In the genomic region with DNA sequence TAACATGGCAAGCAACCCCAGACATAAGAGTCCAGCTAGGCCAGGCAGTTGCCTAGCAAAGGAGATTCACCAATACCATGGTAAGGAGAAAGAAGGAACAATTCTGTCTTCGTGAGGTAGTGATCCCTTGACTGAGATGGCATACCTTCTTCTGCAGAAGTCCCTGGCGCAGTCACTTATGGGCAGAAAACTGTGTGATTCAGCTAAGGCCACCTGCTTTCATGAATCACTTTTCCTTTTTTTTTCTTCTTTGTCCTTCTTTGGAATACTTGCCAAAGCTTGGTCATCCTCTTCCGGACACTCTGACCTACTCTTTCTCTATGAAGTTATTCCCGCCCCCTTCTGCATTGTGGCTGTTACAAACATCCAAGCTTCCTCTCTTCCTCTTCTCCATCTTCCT, we compare ENCODE assay signal across 28 mouse cellular contexts. TPM values are rescaled to one million over a fixed set of nuclear protein-coding genes. Genes with fewer than 3 reads are reported as not detected.
A peak's percentile ranks its signal among the peaks of the same experiment; 100 is the strongest.
DNase-seq lines count a peak whose midpoint lies in the region; ATAC-seq and TF ChIP-seq lines count a peak whose summit lies in the region.
"Had no signal": no experiment of that assay in that cellular context is flagged by ENCODE, and none has a peak within 500 bp of the region (broad histone marks: within the 10 kb centered on the region; RNA-seq: fewer than 3 reads in every experiment).

No protein-coding gene starts in this region.

- 66% methylated on average over 4 of the region's 4 CpGs for WGBS in heart, embryonic 13.5 days
- WGBS in lung, embryonic 14.5 days, result 70% methylated on average over 4 of the region's 4 CpGs
- WGBS in midbrain, embryonic 11.5 days, result 96% methylated on average over 4 of the region's 4 CpGs

- no peak overlapping the region for H3K4me2 ChIP-seq in heart, embryonic 13.5 days
- H3K4me2 ChIP-seq in lung, embryonic 14.5 days, result no peak overlapping the region
- H3K4me2 ChIP-seq in midbrain, embryonic 11.5 days, result no peak overlapping the region
- H3K4me2 ChIP-seq: embryonic facial prominence, embryonic 13.5 days; forebrain, embryonic 15.5 days; heart, embryonic 11.5 days; kidney, embryonic 15.5 days; limb, embryonic 12.5 days; liver, embryonic 15.5 days; neural tube, embryonic 12.5 days had no signal

- H3K27ac ChIP-seq in heart, embryonic 13.5 days (replicated peaks), result peak overlapping the region; percentile 37
- H3K27ac ChIP-seq in lung, embryonic 14.5 days (ENCODE audit: low read depth), result peak overlapping the region; percentile 36; the same call in 1 of the 2 replicates
- no peak overlapping the region for H3K27ac ChIP-seq in midbrain, embryonic 11.5 days (ENCODE audit: low read depth, low read length)
- H3K27ac ChIP-seq: embryonic facial prominence, embryonic 13.5 days; forebrain, embryonic 10.5 days; forebrain, embryonic 15.5 days; kidney, embryonic 15.5 days; left cerebral cortex, adult 2 months; limb, embryonic 12.5 days; liver, embryonic 15.5 days; midbrain, embryonic 10.5 days; neural tube, embryonic 12.5 days had no signal

- no peaks in the 10 kb centered on the region for H3K27me3 ChIP-seq in heart, embryonic 13.5 days (replicated peaks)
- H3K27me3 ChIP-seq in lung, embryonic 14.5 days (ENCODE audit: insufficient read depth, low read length), result no peaks in the 10 kb centered on the region
- no peaks in the 10 kb centered on the region for H3K27me3 ChIP-seq in midbrain, embryonic 11.5 days (ENCODE audit: control insufficient read depth, insufficient read depth, low read length)
- H3K27me3 ChIP-seq: embryonic facial prominence, embryonic 13.5 days; forebrain, embryonic 15.5 days; kidney, embryonic 15.5 days; limb, embryonic 12.5 days; liver, embryonic 15.5 days; neural tube, embryonic 12.5 days had no signal

- TF ChIP-seq CTCF in lung, embryonic 14.5 days (IDR thresholded peaks at IDR 0.05; ENCODE audit: low read depth), result no peak

- DNase-seq in heart, adult 9 months (ENCODE audit: low spot score in 2 of 2), result no peak
- peak; percentile 47 for DNase-seq in lung, embryonic 14.5 days
- DNase-seq in lung, postnatal 4 days, result no peak
- peak; percentile 46 for DNase-seq in 3T3-L1 (ENCODE audit: low read depth, low spot score)
- peak; percentile 50 for DNase-seq in Muller cell, postnatal 12 days (ENCODE audit: inconsistent ontology term)
- DNase-seq in midbrain, embryonic 11.5 days (ENCODE audit: low spot score, missing footprints), result no peak
- no peak for DNase-seq in adipocyte (ENCODE audit: low spot score)
- DNase-seq: adrenal gland, postnatal 10 days; cerebellum, adult 11-12 months; cerebellum, adult 9-11 months; gastrocnemius, postnatal 10 days; kidney, adult 18-20 months; right cerebral cortex, postnatal 4 days; thymus, adult 18-20 months; thymus, postnatal 25 days had no signal

- no peaks in the 10 kb centered on the region for H3K9me3 ChIP-seq in heart, embryonic 13.5 days
- no peaks in the 10 kb centered on the region for H3K9me3 ChIP-seq in lung, embryonic 14.5 days (ENCODE audit: low read depth, low read length)
- H3K9me3 ChIP-seq in midbrain, embryonic 11.5 days (ENCODE audit: control insufficient read depth, low read length), result no peaks in the 10 kb centered on the region
- H3K9me3 ChIP-seq: embryonic facial prominence, embryonic 13.5 days; forebrain, embryonic 10.5 days; forebrain, embryonic 15.5 days; kidney, embryonic 15.5 days; limb, embryonic 12.5 days; liver, embryonic 15.5 days; midbrain, embryonic 10.5 days; neural tube, embryonic 12.5 days had no signal

- no peak for ATAC-seq in heart, embryonic 13.5 days (ENCODE audit: extremely low read depth, insufficient number of reproducible peaks, low FRiP score, low TSS enrichment)
- no peak for ATAC-seq in lung, embryonic 14.5 days (ENCODE audit: insufficient read depth)
- ATAC-seq in midbrain, embryonic 11.5 days (ENCODE audit: low FRiP score), result no peak
- ATAC-seq: forebrain, embryonic 15.5 days; hindbrain, embryonic 16.5 days had no signal

- peaks cover 6% of the 10 kb centered on the region for H3K4me1 ChIP-seq in heart, embryonic 13.5 days
- no peaks in the 10 kb centered on the region for H3K4me1 ChIP-seq in lung, embryonic 14.5 days (ENCODE audit: insufficient read depth)
- H3K4me1 ChIP-seq in midbrain, embryonic 11.5 days (ENCODE audit: control insufficient read depth, insufficient read depth, low read length), result no peaks in the 10 kb centered on the region
- H3K4me1 ChIP-seq: embryonic facial prominence, embryonic 13.5 days; forebrain, embryonic 15.5 days; neural tube, embryonic 12.5 days had no signal

- no peak overlapping the region for H3K9ac ChIP-seq in heart, embryonic 13.5 days
- no peak overlapping the region for H3K9ac ChIP-seq in lung, embryonic 14.5 days
- H3K9ac ChIP-seq in midbrain, embryonic 11.5 days (ENCODE audit: low read length), result no peak overlapping the region
- H3K9ac ChIP-seq: embryonic facial prominence, embryonic 13.5 days; forebrain, embryonic 15.5 days; kidney, embryonic 15.5 days; limb, embryonic 12.5 days; liver, embryonic 15.5 days; neural tube, embryonic 12.5 days had no signal

- H3K36me3 ChIP-seq in heart, embryonic 13.5 days, result no peaks in the 10 kb centered on the region
- no peaks in the 10 kb centered on the region for H3K36me3 ChIP-seq in lung, embryonic 14.5 days (ENCODE audit: insufficient read depth)
- no peaks in the 10 kb centered on the region for H3K36me3 ChIP-seq in midbrain, embryonic 11.5 days (ENCODE audit: control insufficient read depth, insufficient read depth, low read length)
- H3K36me3 ChIP-seq: embryonic facial prominence, embryonic 13.5 days; forebrain, embryonic 10.5 days; forebrain, embryonic 15.5 days; kidney, embryonic 15.5 days; limb, embryonic 12.5 days; liver, embryonic 15.5 days; midbrain, embryonic 10.5 days; neural tube, embryonic 12.5 days had no signal

- H3K4me3 ChIP-seq in heart, embryonic 13.5 days, result no peak overlapping the region
- H3K4me3 ChIP-seq in lung, embryonic 14.5 days (ENCODE audit: low read depth, low read length), result no peak overlapping the region
- no peak overlapping the region for H3K4me3 ChIP-seq in midbrain, embryonic 11.5 days (ENCODE audit: low read depth, low read length)
- H3K4me3 ChIP-seq: embryonic facial prominence, embryonic 13.5 days; forebrain, embryonic 10.5 days; forebrain, embryonic 15.5 days; kidney, embryonic 15.5 days; left cerebral cortex, adult 2 months; limb, embryonic 12.5 days; liver, embryonic 15.5 days; midbrain, embryonic 10.5 days; myocyte; neural tube, embryonic 12.5 days had no signal

RNA-seq across cellular contexts. Expression of a gene that starts 8.5 kb away (rescaled TPM):
- polyA plus RNA-seq in heart, embryonic 13.5 days (2015; fragmentation: Nextera tagmentation; extraction: Ambion mirVana), result 6.2 and 6.7 TPM in 2 replicates
- polyA plus RNA-seq in lung, embryonic 14.5 days (2014; fragmentation: Nextera tagmentation; extraction: Ambion mirVana), result 11.3 and 11.5 TPM in 2 replicates
- polyA plus RNA-seq in midbrain, embryonic 11.5 days (2014; fragmentation: Nextera tagmentation; extraction: Ambion mirVana), result 10.2 and 10.8 TPM in 2 replicates

Comparison
In these comparisons a context has a peak if more than half of its experiments do, and no peak if none do; other contexts are left out.
1. DNase-seq: peak in lung, embryonic 14.5 days (single experiment), 3T3-L1 (single experiment) and Muller cell, postnatal 12 days (single experiment); none in heart, adult 9 months (0 of 2), lung, postnatal 4 days (0 of 2), midbrain, embryonic 11.5 days (single experiment) and adipocyte (single experiment).